Mouse (Mus musculus) hindbrain, postnatal 0 days (tissue): ENCODE data around the gene Fam177a. TPM values are rescaled to one million over a fixed set of nuclear protein-coding genes. Genes with fewer than 3 reads are reported as not detected.
A peak's percentile ranks its signal among the peaks of the same experiment; 100 is the strongest.
"Not testable (repeated sequence)": the region's sequence is repeated elsewhere in the genome, so short reads cannot be mapped to it uniquely, and the experiment has no call there.

Source experiments
- ATAC-seq: fragments of 200-750 bp; cut with Nextera tagmentation; 2 replicates; pipeline ENCODE4 v1.8.0; 2017; ENCODE audit warnings: mild to moderate bottlenecking, moderate TSS enrichment, moderate library complexity
- DNase-seq: peaks from one replicate; pipeline ENCODE4 v3.0.0-alpha.2; 2015; ENCODE audit warnings: low spot score
- H3K27ac ChIP-seq: fragments of 300-500 bp; sonication (generic); 2 replicates; pipeline ENCODE4 v1.5.1; 2014; ENCODE audit warnings: mild to moderate bottlenecking
- H3K27me3 ChIP-seq: fragments of 300-500 bp; sonication (generic); 2 replicates; pipeline ENCODE4 v1.6.1; 2014; ENCODE audit warnings: low read length, mixed read lengths; ENCODE audit not compliant: insufficient read depth
- H3K36me3 ChIP-seq: fragments of 300-500 bp; sonication (generic); 2 replicates; pipeline ENCODE4 v1.6.1; 2014; ENCODE audit warnings: low read length, mixed read lengths; ENCODE audit not compliant: insufficient read depth
- H3K4me1 ChIP-seq: fragments of 300-500 bp; sonication (generic); 2 replicates; pipeline ENCODE4 v1.6.1; 2014; ENCODE audit warnings: antibody characterized with exemption, low read length, mixed read lengths; ENCODE audit not compliant: insufficient read depth
- H3K4me2 ChIP-seq: fragments of 300-500 bp; sonication (generic); 2 replicates; pipeline ENCODE4 v1.6.1; 2014; ENCODE audit warnings: low read depth, mild to moderate bottlenecking, low read length, moderate library complexity, mixed read lengths
- H3K4me3 ChIP-seq: fragments of 300-500 bp; sonication (generic); 2 replicates; pipeline ENCODE4 v1.5.1; 2014; ENCODE audit warnings: low read length
- H3K9ac ChIP-seq: fragments of 300-500 bp; sonication (generic); replicated peaks from 2 replicates; pipeline ENCODE4 v1.6.1; 2014; ENCODE audit warnings: mild to moderate bottlenecking, low read length, moderate library complexity, mixed read lengths
- H3K9me3 ChIP-seq: fragments of 300-500 bp; sonication (generic); 2 replicates; pipeline ENCODE4 v1.6.1; 2016; ENCODE audit warnings: low read length, mixed read lengths
- CTCF ChIP-seq: IDR thresholded peaks from 2 replicates; pipeline ENCODE4 v1.5.1; 2016; ENCODE audit warnings: antibody characterized with exemption, control low read depth, low read depth
- WGBS: fragments of 180-500 bp; shearing (Covaris S2); extraction: QIAGEN DNeasy Blood & Tissue Kit; methylation state at CpG from one replicate; pipeline ENCODE4 v1.1.7; 2014; 5-methylcytosine and 5-hydroxymethylcytosine counted together
- polyA plus RNA-seq: library from polyadenylated mRNA; unstranded; fragments of >200 nt; fragmentation: Nextera tagmentation; extraction: Ambion mirVana; gene quantifications from 2 replicates; pipeline ENCODE4 v1.2.1, GENCODE M21; 2015
- total RNA-seq: library from RNA; depleted of rRNA; stranded (reverse); fragments of >200 nt; gene quantifications from 2 replicates; pipeline ENCODE4 v1.2.3, GENCODE M21; 2014; rRNA removed

Gene Fam177a
- total RNA-seq: 34.5 and 34.8 TPM in 2 replicates
- polyA plus RNA-seq: 83.1 and 85.5 TPM in 2 replicates

DNA sequence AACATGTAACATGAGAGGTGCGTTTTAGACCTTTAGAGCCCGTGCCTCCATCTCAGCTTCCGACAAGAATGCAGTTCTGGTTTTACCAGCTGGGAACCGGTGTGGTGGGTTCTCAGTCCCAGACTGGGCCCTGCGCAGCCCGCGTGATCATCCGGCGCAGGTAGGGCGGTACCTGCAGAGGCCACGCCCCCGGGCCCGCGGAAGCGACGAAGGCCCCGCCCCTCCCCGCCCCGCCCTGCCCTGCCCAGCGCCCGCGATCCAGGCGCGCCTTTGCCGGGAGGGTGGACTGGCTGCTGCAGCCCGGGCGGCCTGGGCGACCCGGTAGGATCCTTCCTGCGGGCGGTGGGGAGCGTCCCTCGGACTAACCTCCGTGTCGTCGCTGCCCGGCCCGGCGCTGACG is at the start of gene Fam177a:
TSS of gene Fam177a (plus strand) at position 228 of the 400 bp plus-strand sequence.
- not testable (repeated sequence) for H3K27ac ChIP-seq, H3K4me1 ChIP-seq, H3K36me3 ChIP-seq, DNase-seq, H3K9ac ChIP-seq, H3K4me3 ChIP-seq, H3K4me2 ChIP-seq, H3K9me3 ChIP-seq, H3K27me3 ChIP-seq
- ATAC-seq: peak; percentile 98
- no CpG with 5 or more reads among the region's 40 CpGs for WGBS

DNA sequence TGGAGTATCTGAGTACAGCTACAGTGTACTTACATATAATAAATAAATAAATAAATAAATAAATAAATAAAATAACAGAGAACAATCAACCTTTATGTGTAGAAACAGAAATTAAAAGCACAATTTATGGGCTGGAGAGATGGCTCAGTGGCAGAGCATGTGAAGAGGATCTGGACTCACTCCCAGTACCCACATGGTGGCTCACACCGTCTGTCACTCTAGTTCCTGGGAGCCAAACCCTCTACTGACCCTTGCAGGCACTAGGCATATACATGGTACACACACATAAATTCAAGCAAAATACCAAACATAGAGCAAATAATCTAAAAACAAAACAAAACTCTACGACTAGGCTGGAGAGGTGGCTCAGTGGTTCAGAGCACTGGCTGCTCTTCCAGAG is 49.0 kb upstream of the Fam177a start:
- Histone ChIP-seq H3K36me3 (no peaks in the 10 kb centered on the region), H3K4me3 (no peak overlapping the region), H3K4me1 (no peaks in the 10 kb centered on the region), H3K27me3 (no peaks in the 10 kb centered on the region), H3K4me2 (no peak overlapping the region), H3K9me3 (no peaks in the 10 kb centered on the region), H3K9ac (no peak overlapping the region), H3K27ac (no peak overlapping the region)
- no peak for ATAC-seq
- TF ChIP-seq CTCF: no peak
- WGBS: 90% methylated on average over 2 of the region's 2 CpGs
- no peak for DNase-seq

DNA sequence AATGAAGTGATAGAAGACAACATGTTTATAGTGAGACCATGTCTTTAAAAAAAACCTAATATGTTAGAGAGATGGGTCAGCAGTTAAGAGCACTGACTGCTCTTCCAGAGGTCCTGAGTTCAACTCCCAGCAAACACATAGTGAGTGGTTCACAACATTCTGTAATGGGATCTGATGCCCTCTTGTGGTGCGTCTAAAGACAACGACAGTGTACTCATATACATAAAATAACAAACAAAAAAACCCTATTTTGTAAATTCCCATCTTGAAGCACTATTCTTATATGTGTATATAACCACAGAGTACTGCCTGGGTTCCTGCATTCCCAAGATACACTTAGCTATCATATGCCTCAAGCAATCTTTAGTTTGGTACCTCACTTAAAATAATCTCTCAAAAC is 45.6 kb upstream of the Fam177a start:
- H3K4me2 ChIP-seq: not testable (repeated sequence)

DNA sequence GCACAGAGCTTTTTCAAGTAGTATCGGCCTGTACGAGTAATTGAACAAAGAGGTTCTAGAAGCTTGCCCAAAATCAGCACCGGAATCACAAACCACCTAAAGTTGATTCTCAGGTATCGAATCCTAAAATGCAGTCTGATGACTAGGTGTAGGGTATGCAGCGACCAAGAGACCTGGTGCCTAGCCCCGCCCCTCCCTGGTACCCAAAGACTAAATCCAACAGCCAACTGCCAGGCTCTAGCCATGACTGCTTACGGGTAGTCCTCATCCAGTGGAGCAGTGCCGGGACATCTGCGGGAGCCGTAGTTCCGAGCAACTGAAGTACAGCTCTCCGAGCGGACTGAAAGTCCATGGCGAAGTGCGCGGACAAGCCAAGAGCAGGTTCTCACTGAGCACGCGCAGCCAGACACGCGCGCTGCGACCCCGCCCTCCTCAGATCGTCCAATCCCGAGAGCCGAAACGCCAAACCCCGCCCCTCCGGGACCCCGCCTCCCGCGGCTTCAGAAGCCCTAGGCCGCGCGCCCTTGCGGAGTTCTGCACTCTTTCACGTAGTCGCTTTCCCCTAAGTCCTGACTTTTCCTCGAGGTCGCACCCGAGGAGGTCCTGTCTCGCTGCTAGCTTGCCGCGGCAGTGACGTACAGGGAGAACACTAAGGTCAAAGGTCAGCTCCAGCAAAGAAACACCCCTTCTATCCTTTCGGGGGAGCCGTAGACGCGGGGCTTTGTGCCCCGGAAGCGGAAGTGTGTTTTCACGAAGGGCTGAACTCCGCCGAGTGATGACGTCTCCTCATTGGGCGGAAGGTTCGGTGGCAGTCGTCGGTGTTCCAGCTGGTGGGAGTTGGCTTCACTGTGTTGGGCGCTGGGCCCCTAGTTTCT is 44.3 kb upstream of the Fam177a start, which contains the start of the genes 2700097O09Rik and Srp54a:
TSS of gene 2700097O09Rik (minus strand) at position 385 of the 875 bp plus-strand sequence.
TSS of gene Srp54a (plus strand) at position 537 of the 875 bp plus-strand sequence.
- peak; percentile 99 for ATAC-seq
- peak; percentile 26; the same call in 1 of the 2 replicates for TF ChIP-seq CTCF
- under 1% methylated on average over 60 of the region's 60 CpGs for WGBS
- H3K4me2 ChIP-seq: peak within 1 kb of the TSS; percentile 59
- H3K27me3 ChIP-seq, H3K36me3 ChIP-seq, H3K4me1 ChIP-seq, H3K9me3 ChIP-seq: not testable (repeated sequence)
- peak; percentile 97 for DNase-seq
- peak within 1 kb of the TSS; percentile 60 for H3K4me3 ChIP-seq
- peak within 1 kb of the TSS; percentile 52 for H3K9ac ChIP-seq
- peak within 1 kb of the TSS; percentile 86 for H3K27ac ChIP-seq

More for the DNA sequence above, 45.6 kb upstream of the Fam177a start:
- H3K9me3 ChIP-seq, H3K27ac ChIP-seq, H3K36me3 ChIP-seq, ATAC-seq, H3K4me1 ChIP-seq, H3K9ac ChIP-seq, H3K27me3 ChIP-seq, H3K4me3 ChIP-seq: not testable (repeated sequence)
- WGBS: 40% methylated on average over 2 of the region's 2 CpGs
- peak; percentile 25 for DNase-seq
- peak; percentile 51 for TF ChIP-seq CTCF

DNA sequence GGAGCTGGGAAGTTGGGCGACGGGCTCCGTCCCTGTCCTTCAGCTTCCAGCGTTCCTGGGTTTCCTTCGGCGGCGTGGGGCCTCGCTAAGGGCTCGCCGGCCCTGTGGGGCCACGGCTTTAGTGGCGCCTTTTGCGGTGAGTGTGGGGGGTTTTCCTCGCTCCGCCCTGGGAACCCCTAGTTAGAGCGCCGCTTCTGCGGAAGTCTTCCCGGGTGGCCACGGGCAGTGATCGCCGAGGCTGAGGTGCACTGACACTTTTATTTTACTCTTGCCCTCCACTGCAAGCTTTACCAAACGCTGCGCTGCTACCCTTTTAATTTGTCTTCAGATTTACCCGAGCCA is 43.7 kb upstream of the Fam177a start:
- Histone ChIP-seq H3K4me3 (peak overlapping the region; percentile 60), H3K4me2 (peak overlapping the region; percentile 49), H3K9ac (peak overlapping the region; percentile 52), H3K27ac (peak overlapping the region; percentile 86)
- H3K4me1 ChIP-seq, H3K36me3 ChIP-seq, DNase-seq, H3K9me3 ChIP-seq, H3K27me3 ChIP-seq: not testable (repeated sequence)
- WGBS: under 1% methylated on average over 25 of the region's 25 CpGs
- ATAC-seq: peak; percentile 68

DNA sequence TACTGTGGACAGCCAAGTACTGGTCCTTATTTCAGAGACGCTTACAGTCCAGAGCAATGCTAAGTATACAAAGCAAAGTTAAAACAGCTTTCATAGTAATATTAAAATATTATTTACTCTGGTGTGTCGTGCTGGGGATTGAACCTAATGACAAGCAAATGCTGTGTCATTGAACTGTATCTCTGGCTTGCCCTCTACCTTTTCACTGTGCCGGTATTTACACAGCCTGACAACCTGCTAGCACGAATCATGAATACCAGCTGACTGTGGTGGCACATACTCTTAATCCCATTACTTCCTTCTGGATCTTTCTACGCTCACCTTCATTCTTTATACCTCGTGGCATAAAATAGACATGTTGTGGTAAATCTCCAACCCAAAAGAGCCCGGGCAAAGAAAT is 32.1 kb upstream of the Fam177a start:
- H3K4me2 ChIP-seq, H3K27ac ChIP-seq, H3K36me3 ChIP-seq, H3K4me1 ChIP-seq, ATAC-seq, H3K9ac ChIP-seq, H3K27me3 ChIP-seq, H3K9me3 ChIP-seq, DNase-seq, H3K4me3 ChIP-seq: not testable (repeated sequence)
- 100% methylated on average over 1 of the region's 7 CpGs for WGBS

DNA sequence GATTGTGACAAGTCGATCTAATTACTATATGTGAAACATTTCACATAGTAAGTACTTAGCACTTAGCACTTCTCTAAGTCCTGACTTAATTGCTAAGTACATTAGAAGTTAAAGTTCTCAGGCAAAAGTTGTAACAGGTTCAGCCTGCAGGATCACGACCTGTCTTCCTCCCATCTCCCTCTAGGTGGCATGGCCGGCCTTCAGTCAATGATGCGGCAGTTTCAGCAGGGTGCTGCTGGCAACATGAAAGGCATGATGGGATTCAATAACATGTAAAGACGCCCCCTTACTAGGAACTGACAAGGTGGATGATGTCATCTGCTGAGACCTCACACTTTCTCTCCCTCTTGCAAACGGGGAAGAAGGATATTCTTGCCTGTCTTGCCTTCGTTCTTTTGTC is 11.7 kb upstream of the Fam177a start:
- not testable (repeated sequence) for DNase-seq, H3K27ac ChIP-seq, H3K9ac ChIP-seq, H3K4me3 ChIP-seq, H3K4me1 ChIP-seq, H3K9me3 ChIP-seq, H3K27me3 ChIP-seq, H3K36me3 ChIP-seq, ATAC-seq, H3K4me2 ChIP-seq
- WGBS: no CpG with 5 or more reads among the region's 7 CpGs

DNA sequence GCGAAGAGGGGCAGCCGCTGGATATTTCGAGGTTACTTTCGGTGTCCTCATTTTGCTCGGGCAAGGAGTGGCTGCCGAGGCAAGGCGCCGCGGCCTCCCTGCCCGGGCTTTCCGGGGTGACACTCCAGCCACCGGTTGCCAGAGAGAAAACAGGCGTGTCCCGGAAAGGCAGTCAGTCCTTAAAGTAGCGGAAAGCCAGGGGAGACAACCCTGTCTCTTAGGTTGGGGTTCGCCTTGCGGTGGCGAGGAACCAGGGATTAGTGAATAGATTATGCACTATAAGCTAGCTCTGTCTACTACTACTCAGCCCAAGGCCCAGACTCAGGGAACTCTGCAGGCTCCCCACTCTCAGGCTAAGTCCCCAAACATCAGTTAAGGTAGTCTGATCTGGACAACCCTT is 462 bp downstream of the Fam177a start:
- DNase-seq, H3K27me3 ChIP-seq, H3K9ac ChIP-seq, H3K4me2 ChIP-seq, H3K4me3 ChIP-seq, H3K4me1 ChIP-seq, H3K27ac ChIP-seq, H3K9me3 ChIP-seq, H3K36me3 ChIP-seq: not testable (repeated sequence)
- no CpG with 5 or more reads among the region's 18 CpGs for WGBS
- ATAC-seq: peak; percentile 48

DNA sequence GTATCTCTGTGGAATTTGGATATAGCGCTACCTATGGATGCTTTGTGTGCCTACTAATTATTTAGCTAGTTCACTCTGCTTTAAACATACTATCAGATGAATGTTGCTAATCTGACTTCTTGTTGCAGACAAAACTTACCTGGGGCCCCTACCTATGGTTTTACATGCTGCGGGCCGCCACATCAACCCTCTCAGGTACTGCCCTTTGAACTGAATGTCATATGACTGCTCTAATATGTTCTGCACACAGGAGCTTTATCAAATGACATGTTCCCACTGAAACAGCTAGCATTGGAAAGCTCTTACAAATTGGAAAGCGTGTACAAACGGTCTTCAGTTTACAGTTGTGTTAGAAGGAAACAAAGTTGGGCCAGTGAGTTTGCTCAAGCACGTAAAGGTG is 11.3 kb downstream of the Fam177a start:
- not testable (repeated sequence) for H3K4me2 ChIP-seq, H3K4me3 ChIP-seq, H3K9ac ChIP-seq, H3K27ac ChIP-seq, H3K9me3 ChIP-seq, H3K27me3 ChIP-seq, H3K4me1 ChIP-seq, H3K36me3 ChIP-seq, ATAC-seq, DNase-seq
- WGBS: no CpG with 5 or more reads among the region's 6 CpGs

DNA sequence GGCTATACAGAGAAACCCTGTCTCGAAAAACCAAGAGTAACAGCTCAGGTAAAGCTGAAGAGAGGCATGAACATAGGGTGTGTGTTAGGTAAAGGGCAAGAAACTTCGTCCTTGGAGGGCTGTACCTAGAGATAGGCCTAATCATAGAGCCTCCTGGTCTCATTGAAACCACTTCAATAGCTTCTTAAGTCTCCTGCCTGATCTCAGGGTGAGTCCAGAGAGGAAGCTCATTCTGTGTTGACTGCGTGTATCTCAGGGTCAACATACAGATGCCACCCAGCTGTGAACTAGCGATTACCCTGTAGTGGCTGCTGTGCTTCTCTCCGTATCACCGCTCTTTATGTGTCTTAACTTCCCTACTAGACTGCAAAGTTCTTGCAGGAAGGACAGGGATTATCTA is 13.6 kb downstream of the Fam177a start:
- not testable (repeated sequence) for H3K9ac ChIP-seq, H3K36me3 ChIP-seq, H3K4me2 ChIP-seq, H3K4me1 ChIP-seq, DNase-seq, H3K4me3 ChIP-seq, H3K27me3 ChIP-seq, ATAC-seq, H3K27ac ChIP-seq, H3K9me3 ChIP-seq
- no CpG with 5 or more reads among the region's 6 CpGs for WGBS
